In genomic region chr3:107101787-107102651, GRCm38 (mm10) we compare ENCODE assay signal across 8 mouse cellular contexts. TPM values are rescaled to one million over a fixed set of nuclear protein-coding genes. Genes with fewer than 3 reads are reported as not detected.
DNase-seq lines count a peak whose midpoint lies in the region; ATAC-seq lines count a peak whose summit lies in the region.

No protein-coding gene starts in this region.

- H3K27me3 ChIP-seq in embryonic facial prominence, embryonic 11.5 days (ENCODE audit: control insufficient read depth, insufficient read depth, low read length) = peaks cover 29% of the 10 kb centered on the region
- H3K27me3 ChIP-seq in heart, embryonic 11.5 days (ENCODE audit: control insufficient read depth, insufficient read depth, low read length) = peaks cover 64% of the 10 kb centered on the region

- DNase-seq in CD4-positive, CD25-positive, alpha-beta regulatory T cell, adult 2 months (ENCODE audit: low read depth, low spot score) = peak; percentile 57
- peak; percentile 56 for DNase-seq in Muller cell, postnatal 12 days (ENCODE audit: inconsistent ontology term)
- peak; percentile 47 for DNase-seq in embryonic facial prominence, embryonic 11.5 days (ENCODE audit: low spot score)
- DNase-seq in layer of hippocampus, adult 9-11 months = peak; percentile 65
- DNase-seq in lung, postnatal 14 days = peak; percentile 53
- peak; percentile 81 for DNase-seq in right cerebral cortex, postnatal 4 days
- DNase-seq in urinary bladder, adult 18-20 months (ENCODE audit: low spot score in 2 of 2) = no peak

- H3K4me2 ChIP-seq in embryonic facial prominence, embryonic 11.5 days (ENCODE audit: low read depth, low read length) = peak overlapping the region; percentile 96
- peak overlapping the region; percentile 81 for H3K4me2 ChIP-seq in heart, embryonic 11.5 days

- H3K9ac ChIP-seq in embryonic facial prominence, embryonic 11.5 days (replicated peaks; ENCODE audit: low read length) = peak overlapping the region; percentile 44
- H3K9ac ChIP-seq in heart, embryonic 11.5 days (ENCODE audit: low read depth, low read length) = no peak overlapping the region

- no peak overlapping the region for H3K27ac ChIP-seq in embryonic facial prominence, embryonic 11.5 days (replicated peaks; ENCODE audit: low read depth, low read length)
- H3K27ac ChIP-seq in heart, embryonic 11.5 days (ENCODE audit: low read depth, low read length) = no peak overlapping the region

- H3K4me1 ChIP-seq in embryonic facial prominence, embryonic 11.5 days (ENCODE audit: control insufficient read depth, insufficient read depth, low read length) = peaks cover 6% of the 10 kb centered on the region; the same call in 1 of the 2 replicates
- H3K4me1 ChIP-seq in heart, embryonic 11.5 days (ENCODE audit: control insufficient read depth, insufficient read depth, low read length) = 0 out of 2 replicates have a peak, but pooled peaks cover 3% of the 10 kb centered on the region

- H3K9me3 ChIP-seq in embryonic facial prominence, embryonic 11.5 days (replicated peaks; ENCODE audit: control insufficient read depth, low read length) = no peaks in the 10 kb centered on the region
- no peaks in the 10 kb centered on the region for H3K9me3 ChIP-seq in heart, embryonic 11.5 days (replicated peaks; ENCODE audit: control insufficient read depth, low read length)

- H3K36me3 ChIP-seq in embryonic facial prominence, embryonic 11.5 days (replicated peaks; ENCODE audit: control insufficient read depth, insufficient read depth, low read depth, low read length) = no peaks in the 10 kb centered on the region
- H3K36me3 ChIP-seq in heart, embryonic 11.5 days (ENCODE audit: control insufficient read depth, insufficient read depth, low read length) = no peaks in the 10 kb centered on the region

- peak overlapping the region; percentile 53 for H3K4me3 ChIP-seq in embryonic facial prominence, embryonic 11.5 days (ENCODE audit: low read depth, low read length)
- peak overlapping the region; percentile 50 for H3K4me3 ChIP-seq in heart, embryonic 11.5 days (ENCODE audit: low read depth, low read length)

- peak; percentile 74 for ATAC-seq in embryonic facial prominence, embryonic 11.5 days (replicated peaks; ENCODE audit: insufficient number of reproducible peaks, low FRiP score, low TSS enrichment, low read depth)
- 0 out of 2 replicates have a peak, but pooled peaks have one; percentile 33 for ATAC-seq in heart, embryonic 11.5 days (replicated peaks; ENCODE audit: insufficient number of reproducible peaks, low FRiP score, low TSS enrichment)

- under 1% methylated on average over 53 of the region's 53 CpGs for WGBS in embryonic facial prominence, embryonic 11.5 days
- under 1% methylated on average over 49 of the region's 53 CpGs for WGBS in heart, embryonic 11.5 days (ENCODE audit: insufficient replicate concordance)

RNA-seq across cellular contexts. Expression of gene Kcna2, which starts 1.1 kb away (rescaled TPM):
- 0.20 and 0.24 TPM in 2 replicates for polyA plus RNA-seq in embryonic facial prominence, embryonic 11.5 days (2014; fragmentation: Nextera tagmentation; extraction: Ambion mirVana)
- 0.06 and 0.13 TPM in 2 replicates for polyA plus RNA-seq in heart, embryonic 11.5 days (2014; fragmentation: Nextera tagmentation; extraction: Ambion mirVana)

Comparison
In these comparisons a context has a peak if more than half of its experiments do, and no peak if none do; other contexts are left out.
1. DNase-seq: peak in CD4-positive, CD25-positive, alpha-beta regulatory T cell, adult 2 months (single experiment), Muller cell, postnatal 12 days (single experiment), embryonic facial prominence, embryonic 11.5 days (single experiment), layer of hippocampus, adult 9-11 months (single experiment), lung, postnatal 14 days (single experiment) and right cerebral cortex, postnatal 4 days (single experiment); none in urinary bladder, adult 18-20 months (0 of 2).